16 mouse cellular contexts compared by ENCODE assay signal in genomic region chr10:69464826-69465225, GRCm38 (mm10).
DNase-seq lines count a peak whose midpoint lies in the region; ATAC-seq and TF ChIP-seq lines count a peak whose summit lies in the region.
"Had no signal": no experiment of that assay in that cellular context is flagged by ENCODE, and none has a peak within 500 bp of the region (broad histone marks: within the 10 kb centered on the region; RNA-seq: fewer than 3 reads in every experiment).

No protein-coding gene starts in this region.

- no peaks in the 10 kb centered on the region for H3K36me3 ChIP-seq in hindbrain, embryonic 13.5 days
- no peaks in the 10 kb centered on the region for H3K36me3 ChIP-seq in midbrain, embryonic 13.5 days
- H3K36me3 ChIP-seq: embryonic facial prominence, embryonic 15.5 days; heart, embryonic 10.5 days; liver, embryonic 12.5 days; lung, embryonic 15.5 days had no signal

- peaks cover 60% of the 10 kb centered on the region for H3K4me1 ChIP-seq in hindbrain, embryonic 13.5 days (replicated peaks)
- peaks cover 58% of the 10 kb centered on the region for H3K4me1 ChIP-seq in midbrain, embryonic 13.5 days (replicated peaks)
- H3K4me1 ChIP-seq: embryonic facial prominence, embryonic 15.5 days; liver, embryonic 12.5 days; lung, embryonic 15.5 days had no signal

- H3K4me3 ChIP-seq in left cerebral cortex, adult 2 months: no peak overlapping the region
- no peak overlapping the region for H3K4me3 ChIP-seq in hindbrain, embryonic 13.5 days
- no peak overlapping the region for H3K4me3 ChIP-seq in midbrain, embryonic 13.5 days (replicated peaks)
- H3K4me3 ChIP-seq: embryonic facial prominence, embryonic 15.5 days; heart, embryonic 10.5 days; liver, embryonic 12.5 days; lung, embryonic 15.5 days had no signal

- no peak for TF ChIP-seq CTCF in left cerebral cortex, adult 2 months (IDR thresholded peaks at IDR 0.05)

- H3K27ac ChIP-seq in left cerebral cortex, adult 2 months: peak overlapping the region; percentile 11; the same call in 1 of the 2 replicates
- peak overlapping the region; percentile 90 for H3K27ac ChIP-seq in hindbrain, embryonic 13.5 days
- peak overlapping the region; percentile 89 for H3K27ac ChIP-seq in midbrain, embryonic 13.5 days
- H3K27ac ChIP-seq: embryonic facial prominence, embryonic 15.5 days; heart, embryonic 10.5 days; liver, embryonic 12.5 days; lung, embryonic 15.5 days; macrophage had no signal

- no peak overlapping the region for H3K4me2 ChIP-seq in hindbrain, embryonic 13.5 days
- no peak overlapping the region for H3K4me2 ChIP-seq in midbrain, embryonic 13.5 days (replicated peaks)
- H3K4me2 ChIP-seq: embryonic facial prominence, embryonic 15.5 days; liver, embryonic 12.5 days; lung, embryonic 15.5 days had no signal

- H3K27me3 ChIP-seq in hindbrain, embryonic 13.5 days: no peaks in the 10 kb centered on the region
- no peaks in the 10 kb centered on the region for H3K27me3 ChIP-seq in midbrain, embryonic 13.5 days
- H3K27me3 ChIP-seq: embryonic facial prominence, embryonic 15.5 days; liver, embryonic 12.5 days; lung, embryonic 15.5 days had no signal

- no peak overlapping the region for H3K9ac ChIP-seq in hindbrain, embryonic 13.5 days
- H3K9ac ChIP-seq in midbrain, embryonic 13.5 days (replicated peaks): no peak overlapping the region
- H3K9ac ChIP-seq: embryonic facial prominence, embryonic 15.5 days; liver, embryonic 12.5 days; lung, embryonic 15.5 days had no signal

- no peak for DNase-seq in left cerebral cortex, adult 2 months (ENCODE audit: extremely low spot score in 1 of 2, low spot score in 2 of 2)
- DNase-seq in left cerebral cortex, postnatal 4 days: no peak
- no peak for DNase-seq in urinary bladder, adult 2 months (ENCODE audit: low spot score)
- no peak for DNase-seq in retina, postnatal 1 day
- DNase-seq in adrenal gland, postnatal 36 days: no peak
- DNase-seq: adrenal gland, postnatal 25 days; gastrocnemius, postnatal 10 days; heart, postnatal 10 days; thymus, adult 2 months had no signal

- intact Hi-C loops in left cerebral cortex, adult 2 months (cut with DNase I): no loop called here
- intact Hi-C loops in left cerebral cortex, postnatal 4 days (cut with DNase I): no loop called here

- WGBS in hindbrain, embryonic 13.5 days: 41% methylated on average over 4 of the region's 4 CpGs
- 39% methylated on average over 4 of the region's 4 CpGs for WGBS in midbrain, embryonic 13.5 days

- no peaks in the 10 kb centered on the region for H3K9me3 ChIP-seq in hindbrain, embryonic 13.5 days
- no peaks in the 10 kb centered on the region for H3K9me3 ChIP-seq in midbrain, embryonic 13.5 days
- H3K9me3 ChIP-seq: embryonic facial prominence, embryonic 15.5 days; heart, embryonic 10.5 days; liver, embryonic 12.5 days; lung, embryonic 15.5 days had no signal

- no peak for ATAC-seq in hindbrain, embryonic 13.5 days (ENCODE audit: low FRiP score)
- ATAC-seq in midbrain, embryonic 13.5 days: 0 out of 2 replicates have a peak, but pooled peaks have one; percentile 9
- ATAC-seq: liver, embryonic 12.5 days had no signal

Comparison
In these comparisons a context has a peak if more than half of its experiments do, and no peak if none do; other contexts are left out.
1. H3K27ac ChIP-seq: peak in every context shown above with its lines; median percentile 90 in hindbrain, embryonic 13.5 days; 89 in midbrain, embryonic 13.5 days; 11 in left cerebral cortex, adult 2 months.